Mouse (Mus musculus) adipocyte (in vitro differentiated cells): Measurements from ENCODE around the gene Mdm2.
"Not testable (repeated sequence)": the region's sequence is repeated elsewhere in the genome, so short reads cannot be mapped to it uniquely, and the experiment has no call there.

ENCODE experiments used
- DNase-seq: peaks from one replicate; pipeline ENCODE4 v3.0.0-alpha.2; 2016; ENCODE audit warnings: low spot score

The Mdm2 gene

GRCm38 (mm10) chr10:117748276-117749049 lies 37.9 kb upstream of the Mdm2 start:
- DNase-seq, result no peak

- DNase-seq, result no peak
These were observed 37.2 kb upstream of the Mdm2 start for GRCm38 (mm10) chr10:117747711-117748110.

GRCm38 (mm10) chr10:117746297-117746883 lies 35.8 kb upstream of the Mdm2 start, which contains the start of gene Slc35e3:
TSS of gene Slc35e3 (minus strand) at chr10:117746365.
- no peak for DNase-seq

- not testable (repeated sequence) for DNase-seq
These were observed 35.2 kb upstream of the Mdm2 start for GRCm38 (mm10) chr10:117745570-117746296.

GRCm38 (mm10) chr10:117743917-117744316 lies 33.4 kb upstream of the Mdm2 start:
- DNase-seq, result no peak

- DNase-seq, result no peak
These were observed 32.6 kb upstream of the Mdm2 start for GRCm38 (mm10) chr10:117743182-117743581.

- DNase-seq, result no peak
These were observed 32.1 kb upstream of the Mdm2 start for GRCm38 (mm10) chr10:117742618-117743017.

- no peak for DNase-seq
These were observed 31.3 kb upstream of the Mdm2 start for GRCm38 (mm10) chr10:117741698-117742475.

- no peak for DNase-seq
These were observed 30.4 kb upstream of the Mdm2 start for GRCm38 (mm10) chr10:117740921-117741320.

GRCm38 (mm10) chr10:117740171-117740570 lies 29.6 kb upstream of the Mdm2 start:
- DNase-seq, result no peak

GRCm38 (mm10) chr10:117739648-117739948 lies 29.0 kb upstream of the Mdm2 start:
- DNase-seq, result no peak

- DNase-seq, result no peak
These were observed 28.5 kb upstream of the Mdm2 start for GRCm38 (mm10) chr10:117738928-117739647.

- DNase-seq, result no peak
These were observed 27.8 kb upstream of the Mdm2 start for GRCm38 (mm10) chr10:117738140-117738921.

GRCm38 (mm10) chr10:117737498-117737897 lies 26.9 kb upstream of the Mdm2 start:
- peak; percentile 97 for DNase-seq

- DNase-seq, result no peak
These were observed 26.5 kb upstream of the Mdm2 start for GRCm38 (mm10) chr10:117737075-117737474.

- no peak for DNase-seq
These were observed 26.0 kb upstream of the Mdm2 start for GRCm38 (mm10) chr10:117736573-117736972.

- DNase-seq, result peak; percentile 96
These were observed 24.8 kb upstream of the Mdm2 start for GRCm38 (mm10) chr10:117735396-117735795.

GRCm38 (mm10) chr10:117734104-117734852 lies 23.7 kb upstream of the Mdm2 start:
- DNase-seq, result peak; percentile 97

GRCm38 (mm10) chr10:117733626-117734025 lies 23.1 kb upstream of the Mdm2 start:
- not testable (repeated sequence) for DNase-seq

- no peak for DNase-seq
These were observed 22.5 kb upstream of the Mdm2 start for GRCm38 (mm10) chr10:117732962-117733592.
